Mouse (Mus musculus): ENCODE measurements around the gene Evi2a. TPM values are rescaled to one million over a fixed set of nuclear protein-coding genes. Genes with fewer than 3 reads are reported as not detected.

Evi2a gene
- polyA plus RNA-seq, 1 experiment = 55.6 TPM

- Histone ChIP-seq H3K4me1 (ENCODE audit: control insufficient read depth, insufficient read depth, low read length) (peaks cover 7% of the 10 kb centered on the region), H3K27ac (ENCODE audit: insufficient read depth, low read length) (peak overlapping the region; percentile 68), H3K4me3 (ENCODE audit: insufficient read depth, low read length) (no peak overlapping the region)
- TF ChIP-seq CTCF (IDR thresholded peaks at IDR 0.05; ENCODE audit: extremely low read depth, insufficient read depth, low read length) = no peak
- no peak for TF ChIP-seq POLR2A (IDR thresholded peaks at IDR 0.05; ENCODE audit: extremely low read depth, insufficient read depth, low read length)
Observed at GRCm38 (mm10) chr11:79527739-79528384, 2.5 kb downstream of the Evi2a start.

DNA sequence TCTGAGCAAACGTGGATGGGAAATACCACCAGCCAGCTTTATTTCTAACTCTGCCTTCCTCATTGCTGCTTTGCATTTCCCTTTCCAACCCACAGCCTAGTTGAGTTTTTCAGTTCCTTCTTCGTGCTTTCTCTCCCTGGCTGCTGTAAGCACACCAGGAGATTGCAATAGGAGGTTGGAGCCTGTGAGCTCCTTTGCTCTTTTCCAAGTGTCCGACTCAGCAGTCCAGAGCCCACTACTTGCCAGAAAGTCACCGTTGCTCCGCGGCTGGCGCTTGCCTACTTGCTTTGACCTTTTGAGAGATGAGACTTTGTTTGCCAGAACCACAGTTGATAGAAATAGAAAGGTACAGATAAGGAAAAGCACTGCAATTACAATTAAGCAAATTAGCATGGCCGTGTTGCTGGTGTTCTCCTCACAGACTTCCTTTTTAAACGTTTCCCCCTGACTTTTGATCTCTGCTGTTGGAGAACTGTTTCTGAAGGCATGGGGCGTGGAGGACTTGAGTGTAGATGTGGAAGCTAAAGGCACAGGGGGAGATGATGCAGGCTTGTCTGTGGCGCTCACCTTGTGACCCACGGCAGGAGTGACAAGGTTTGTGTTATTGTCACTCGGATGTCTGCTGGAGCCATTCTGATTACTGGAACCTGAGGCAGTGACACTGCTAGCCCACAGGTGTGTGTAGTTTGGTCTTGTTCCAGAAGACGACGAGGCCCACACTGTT is 3.2 kb downstream of the Evi2a start:
- Histone ChIP-seq H3K4me3 (ENCODE audit: insufficient read depth, low read length) (no peak overlapping the region), H3K4me1 (ENCODE audit: control insufficient read depth, insufficient read depth, low read length) (peaks cover 7% of the 10 kb centered on the region), H3K27ac (ENCODE audit: insufficient read depth, low read length) (peak overlapping the region; percentile 68)
- TF ChIP-seq CTCF (IDR thresholded peaks at IDR 0.05; ENCODE audit: extremely low read depth, insufficient read depth, low read length) (no peak), POLR2A (IDR thresholded peaks at IDR 0.05; ENCODE audit: extremely low read depth, insufficient read depth, low read length) (no peak)

- Histone ChIP-seq H3K4me1 (ENCODE audit: control insufficient read depth, insufficient read depth, low read length) (peaks cover 7% of the 10 kb centered on the region), H3K4me3 (ENCODE audit: insufficient read depth, low read length) (no peak overlapping the region), H3K27ac (ENCODE audit: insufficient read depth, low read length) (no peak overlapping the region; the same call in 1 of the 2 replicates)
- no peak for TF ChIP-seq POLR2A (IDR thresholded peaks at IDR 0.05; ENCODE audit: extremely low read depth, insufficient read depth, low read length)
- TF ChIP-seq CTCF (IDR thresholded peaks at IDR 0.05; ENCODE audit: extremely low read depth, insufficient read depth, low read length) = no peak
Observed at GRCm38 (mm10) chr11:79526549-79526948, 3.9 kb downstream of the Evi2a start.

DNA sequence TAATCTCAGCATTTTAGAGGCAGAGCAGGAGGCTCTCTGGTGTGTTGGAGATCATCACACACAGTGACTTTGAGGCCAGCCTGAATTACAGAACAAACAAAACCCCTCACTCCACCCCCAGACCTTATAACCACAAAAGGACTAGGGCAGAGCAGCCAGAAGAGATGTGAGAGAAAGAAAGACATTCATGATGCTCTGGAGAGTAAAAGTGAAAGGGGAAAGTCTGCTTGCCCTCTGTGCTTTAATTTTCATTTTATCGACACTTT is 6.2 kb downstream of the Evi2a start:
- Histone ChIP-seq H3K4me3 (ENCODE audit: insufficient read depth, low read length) (no peak overlapping the region), H3K4me1 (ENCODE audit: control insufficient read depth, insufficient read depth, low read length) (peaks cover 7% of the 10 kb centered on the region), H3K27ac (ENCODE audit: insufficient read depth, low read length) (no peak overlapping the region)
- TF ChIP-seq CTCF (IDR thresholded peaks at IDR 0.05; ENCODE audit: extremely low read depth, insufficient read depth, low read length) (no peak), POLR2A (IDR thresholded peaks at IDR 0.05; ENCODE audit: extremely low read depth, insufficient read depth, low read length) (no peak)

GRCm38 (mm10) chr11:79523560-79524309 is 6.7 kb downstream of the Evi2a start, which contains the start of gene Evi2b:
Evi2b (minus strand) TSS chr11:79523762.
- TF ChIP-seq CTCF (IDR thresholded peaks at IDR 0.05; ENCODE audit: extremely low read depth, insufficient read depth, low read length) (no peak), POLR2A (IDR thresholded peaks at IDR 0.05; ENCODE audit: extremely low read depth, insufficient read depth, low read length) (no peak)
- H3K27ac ChIP-seq (ENCODE audit: insufficient read depth, low read length) = no peak within 1 kb of the TSS
- H3K4me1 ChIP-seq (ENCODE audit: control insufficient read depth, insufficient read depth, low read length) = peaks cover 8% of the 10 kb centered on the region
- H3K4me3 ChIP-seq (ENCODE audit: insufficient read depth, low read length) = no peak within 1 kb of the TSS

GRCm38 (mm10) chr11:79522944-79523343 is 7.5 kb downstream of the Evi2a start:
- Histone ChIP-seq H3K4me3 (ENCODE audit: insufficient read depth, low read length) (no peak overlapping the region), H3K27ac (ENCODE audit: insufficient read depth, low read length) (no peak overlapping the region), H3K4me1 (ENCODE audit: control insufficient read depth, insufficient read depth, low read length) (peaks cover 8% of the 10 kb centered on the region)
- no peak for TF ChIP-seq POLR2A (IDR thresholded peaks at IDR 0.05; ENCODE audit: extremely low read depth, insufficient read depth, low read length)
- no peak for TF ChIP-seq CTCF (IDR thresholded peaks at IDR 0.05; ENCODE audit: extremely low read depth, insufficient read depth, low read length)

GRCm38 (mm10) chr11:79521930-79522329 is 8.5 kb downstream of the Evi2a start:
- H3K4me1 ChIP-seq (ENCODE audit: control insufficient read depth, insufficient read depth, low read length) = peaks cover 5% of the 10 kb centered on the region
- H3K27ac ChIP-seq (ENCODE audit: insufficient read depth, low read length) = no peak overlapping the region
- TF ChIP-seq CTCF (IDR thresholded peaks at IDR 0.05; ENCODE audit: extremely low read depth, insufficient read depth, low read length) = no peak
- no peak for TF ChIP-seq POLR2A (IDR thresholded peaks at IDR 0.05; ENCODE audit: extremely low read depth, insufficient read depth, low read length)
- H3K4me3 ChIP-seq (ENCODE audit: insufficient read depth, low read length) = no peak overlapping the region

GRCm38 (mm10) chr11:79520772-79521171 is 9.6 kb downstream of the Evi2a start:
- Histone ChIP-seq H3K4me1 (ENCODE audit: control insufficient read depth, insufficient read depth, low read length) (peaks cover 5% of the 10 kb centered on the region), H3K27ac (ENCODE audit: insufficient read depth, low read length) (no peak overlapping the region), H3K4me3 (ENCODE audit: insufficient read depth, low read length) (no peak overlapping the region)
- TF ChIP-seq CTCF (IDR thresholded peaks at IDR 0.05; ENCODE audit: extremely low read depth, insufficient read depth, low read length) (no peak), POLR2A (IDR thresholded peaks at IDR 0.05; ENCODE audit: extremely low read depth, insufficient read depth, low read length) (no peak)

- Histone ChIP-seq H3K4me3 (ENCODE audit: insufficient read depth, low read length) (no peak overlapping the region), H3K4me1 (ENCODE audit: control insufficient read depth, insufficient read depth, low read length) (peaks cover 7% of the 10 kb centered on the region), H3K27ac (ENCODE audit: insufficient read depth, low read length) (no peak overlapping the region)
- TF ChIP-seq POLR2A (IDR thresholded peaks at IDR 0.05; ENCODE audit: extremely low read depth, insufficient read depth, low read length) (no peak), CTCF (IDR thresholded peaks at IDR 0.05; ENCODE audit: extremely low read depth, insufficient read depth, low read length) (no peak)
Observed at GRCm38 (mm10) chr11:79519878-79520291, 10.5 kb downstream of the Evi2a start.
